Mouse (Mus musculus) cerebellum, postnatal 25 days (tissue): ENCODE data around the gene Wdr91.

Experiments used
- DNase-seq, 2 experiments: peaks; one replicate each; pipeline ENCODE4 v3.0.0; 2021; ENCODE audit warnings: mixed read lengths in 2 of 2

Wdr91 gene

DNA sequence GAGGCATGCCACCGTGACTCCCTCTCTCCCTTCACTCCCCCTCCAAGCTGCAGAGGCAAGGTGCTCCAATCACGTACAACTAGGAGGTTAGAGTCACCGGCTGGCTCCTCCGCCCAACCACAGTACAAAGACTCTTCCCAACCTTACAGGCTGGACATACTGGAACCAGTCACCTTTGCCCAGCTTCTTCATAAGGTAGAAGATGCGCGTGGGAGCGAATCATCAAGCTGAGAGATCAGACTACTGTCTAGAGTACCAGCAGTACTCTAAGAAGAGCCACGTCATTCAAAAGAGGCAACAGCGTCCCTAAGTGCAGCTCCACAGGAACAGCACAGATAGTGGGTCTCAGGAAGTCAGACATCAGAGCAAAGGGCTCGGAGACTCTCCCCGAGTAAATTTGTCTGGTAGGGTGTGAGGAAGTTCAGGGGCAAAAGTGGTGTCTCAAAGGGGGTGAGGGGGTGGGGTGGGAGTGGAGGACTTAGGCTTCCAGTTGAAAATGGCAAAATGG is 49.1 kb downstream of the Wdr91 start:
- no peak for DNase-seq

DNA sequence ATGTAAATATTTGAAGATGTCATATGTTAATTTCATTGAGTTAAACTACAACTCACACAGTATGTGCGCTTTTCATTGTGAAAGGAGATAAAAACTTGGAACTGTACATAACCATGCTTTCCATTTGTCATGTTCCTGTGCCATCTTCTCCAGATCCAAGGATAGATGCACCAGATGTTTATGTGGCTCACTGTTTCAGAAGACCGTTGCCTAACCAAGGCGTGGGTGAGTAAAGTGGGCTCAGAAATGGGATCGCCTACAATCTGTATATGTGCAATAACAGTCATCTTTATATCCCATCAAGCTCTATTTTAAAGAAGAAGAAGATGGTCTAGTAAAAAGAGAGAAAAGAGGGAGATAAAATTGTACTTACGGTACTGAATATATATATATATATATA is 78.3 kb downstream of the Wdr91 start:
- DNase-seq: no peak
